ENCODE assay signal across 8 mouse cellular contexts in the genomic region with DNA sequence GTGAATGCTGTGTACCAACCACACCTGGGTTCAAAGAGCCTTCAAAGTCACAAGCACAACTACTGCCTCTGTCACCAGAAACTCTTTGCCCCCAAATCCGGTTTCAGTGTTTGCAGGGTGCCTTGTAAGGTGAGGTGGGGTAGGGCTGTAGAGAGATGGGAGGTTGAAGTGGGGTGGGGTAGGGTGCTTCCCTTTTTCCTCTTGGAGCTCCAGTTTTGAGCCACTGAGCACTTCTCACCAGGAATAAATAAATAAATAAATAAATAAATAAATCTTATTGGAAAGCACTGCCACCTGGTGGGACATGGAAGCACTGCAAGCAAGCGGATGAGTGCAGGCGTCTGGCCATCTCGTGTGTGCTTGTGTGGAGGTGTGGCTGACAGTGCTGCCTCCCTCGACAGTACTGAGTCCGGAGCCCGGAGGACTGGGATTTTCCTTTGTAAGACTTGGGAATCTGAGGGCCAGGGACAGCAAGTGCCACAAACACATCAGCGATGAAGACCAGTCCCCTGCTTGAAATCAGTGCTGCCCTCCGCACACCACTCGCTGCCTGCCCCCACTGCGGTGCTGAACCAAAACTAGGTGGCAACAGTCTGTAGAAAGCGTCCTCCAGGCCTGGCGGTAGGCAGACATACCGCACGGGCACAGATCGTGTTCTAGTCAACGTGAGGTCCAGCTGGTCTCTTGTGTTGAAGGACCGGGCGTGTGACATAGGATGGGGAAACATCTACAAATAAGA. TPM values are rescaled to one million over a fixed set of nuclear protein-coding genes. Genes with fewer than 3 reads are reported as not detected.
A peak's percentile ranks its signal among the peaks of the same experiment; 100 is the strongest.
DNase-seq lines count a peak whose midpoint lies in the region; ATAC-seq and TF ChIP-seq lines count a peak whose summit lies in the region.

No protein-coding gene starts in this region.

- TF ChIP-seq CTCF in forebrain, postnatal 0 days (IDR thresholded peaks at IDR 0.05; ENCODE audit: low read depth): peak; percentile 74

- 60% methylated on average over 19 of the region's 19 CpGs for WGBS in forebrain, postnatal 0 days
- 62% methylated on average over 19 of the region's 19 CpGs for WGBS in hindbrain, embryonic 11.5 days
- 61% methylated on average over 19 of the region's 19 CpGs for WGBS in lung, embryonic 15.5 days

- peak; percentile 83 for DNase-seq in NIH3T3 (ENCODE audit: low read depth)
- DNase-seq in cerebellum, adult 18-20 months: peak; percentile 60 to 78
- DNase-seq in forebrain, postnatal 0 days: peak; percentile 82
- DNase-seq in hindbrain, embryonic 11.5 days (ENCODE audit: low spot score): peak; percentile 76
- peak; percentile 68 for DNase-seq in layer of hippocampus, adult 9-10 months (ENCODE audit: low spot score)
- peak; percentile 55 for DNase-seq in ovary, postnatal 36 days (ENCODE audit: low spot score)
- DNase-seq in thymus, postnatal 4 days: peak; percentile 76

- H3K4me3 ChIP-seq in forebrain, postnatal 0 days (ENCODE audit: low read depth, low read length): no peak overlapping the region
- no peak overlapping the region for H3K4me3 ChIP-seq in hindbrain, embryonic 11.5 days (ENCODE audit: low read depth, low read length)
- H3K4me3 ChIP-seq in lung, embryonic 15.5 days: no peak overlapping the region

- peak; percentile 57 for ATAC-seq in forebrain, postnatal 0 days
- ATAC-seq in hindbrain, embryonic 11.5 days (ENCODE audit: low FRiP score): peak; percentile 69
- ATAC-seq in lung, embryonic 15.5 days (ENCODE audit: borderline replicate concordance, extremely low read depth, low FRiP score, low TSS enrichment): peak; percentile 68; the same call in 1 of the 2 replicates

- no peaks in the 10 kb centered on the region for H3K4me1 ChIP-seq in forebrain, postnatal 0 days (ENCODE audit: insufficient read depth)
- no peaks in the 10 kb centered on the region for H3K4me1 ChIP-seq in hindbrain, embryonic 11.5 days (replicated peaks; ENCODE audit: control insufficient read depth, insufficient read depth, low read length)
- no peaks in the 10 kb centered on the region for H3K4me1 ChIP-seq in lung, embryonic 15.5 days

- H3K27me3 ChIP-seq in forebrain, postnatal 0 days (ENCODE audit: insufficient read depth, low read length): no peaks in the 10 kb centered on the region
- H3K27me3 ChIP-seq in hindbrain, embryonic 11.5 days (ENCODE audit: control insufficient read depth, insufficient read depth, low read length): no peaks in the 10 kb centered on the region
- no peaks in the 10 kb centered on the region for H3K27me3 ChIP-seq in lung, embryonic 15.5 days

- no peak overlapping the region for H3K27ac ChIP-seq in forebrain, postnatal 0 days (ENCODE audit: low read depth, low read length)
- H3K27ac ChIP-seq in hindbrain, embryonic 11.5 days (ENCODE audit: low read depth, low read length): no peak overlapping the region
- H3K27ac ChIP-seq in lung, embryonic 15.5 days: no peak overlapping the region

- no peaks in the 10 kb centered on the region for H3K9me3 ChIP-seq in forebrain, postnatal 0 days (ENCODE audit: low read length)
- H3K9me3 ChIP-seq in hindbrain, embryonic 11.5 days (ENCODE audit: control insufficient read depth, low read length): no peaks in the 10 kb centered on the region
- no peaks in the 10 kb centered on the region for H3K9me3 ChIP-seq in lung, embryonic 15.5 days

- peaks cover 4% of the 10 kb centered on the region; the same call in 1 of the 2 replicates for H3K36me3 ChIP-seq in forebrain, postnatal 0 days (ENCODE audit: insufficient read depth)
- no peaks in the 10 kb centered on the region for H3K36me3 ChIP-seq in hindbrain, embryonic 11.5 days (ENCODE audit: control insufficient read depth, insufficient read depth, low read length)
- H3K36me3 ChIP-seq in lung, embryonic 15.5 days: 0 out of 2 replicates have a peak, but pooled peaks cover 8% of the 10 kb centered on the region

- no peak overlapping the region for H3K9ac ChIP-seq in forebrain, postnatal 0 days
- H3K9ac ChIP-seq in hindbrain, embryonic 11.5 days (ENCODE audit: low read depth, low read length): no peak overlapping the region
- H3K9ac ChIP-seq in lung, embryonic 15.5 days: no peak overlapping the region

- no peak overlapping the region for H3K4me2 ChIP-seq in forebrain, postnatal 0 days (ENCODE audit: low read depth)
- H3K4me2 ChIP-seq in hindbrain, embryonic 11.5 days (replicated peaks; ENCODE audit: low read depth, low read length): no peak overlapping the region
- H3K4me2 ChIP-seq in lung, embryonic 15.5 days: no peak overlapping the region

RNA-seq across cellular contexts. Expression of gene Zcchc2, which starts 46.8 kb away (rescaled TPM):
- 11.8 and 14.2 TPM in 2 replicates for total RNA-seq in forebrain, postnatal 0 days (2014; rRNA removed)
- polyA plus RNA-seq in forebrain, postnatal 0 days (2015; fragmentation: Nextera tagmentation; extraction: Ambion mirVana): 1.4 and 2.0 TPM in 2 replicates
- polyA plus RNA-seq in hindbrain, embryonic 11.5 days (2014; fragmentation: Nextera tagmentation; extraction: Ambion mirVana): 2.3 and 2.9 TPM in 2 replicates
- polyA plus RNA-seq in lung, embryonic 15.5 days (2015; fragmentation: Nextera tagmentation; extraction: Ambion mirVana): 2.0 and 2.3 TPM in 2 replicates
